Mouse (Mus musculus): ENCODE measurements around the gene D430041D05Rik. TPM values are rescaled to one million over a fixed set of nuclear protein-coding genes. Genes with fewer than 3 reads are reported as not detected.

Gene D430041D05Rik
- polyA plus RNA-seq, 1 experiment from 2014 or later, result 0.05 TPM

DNA sequence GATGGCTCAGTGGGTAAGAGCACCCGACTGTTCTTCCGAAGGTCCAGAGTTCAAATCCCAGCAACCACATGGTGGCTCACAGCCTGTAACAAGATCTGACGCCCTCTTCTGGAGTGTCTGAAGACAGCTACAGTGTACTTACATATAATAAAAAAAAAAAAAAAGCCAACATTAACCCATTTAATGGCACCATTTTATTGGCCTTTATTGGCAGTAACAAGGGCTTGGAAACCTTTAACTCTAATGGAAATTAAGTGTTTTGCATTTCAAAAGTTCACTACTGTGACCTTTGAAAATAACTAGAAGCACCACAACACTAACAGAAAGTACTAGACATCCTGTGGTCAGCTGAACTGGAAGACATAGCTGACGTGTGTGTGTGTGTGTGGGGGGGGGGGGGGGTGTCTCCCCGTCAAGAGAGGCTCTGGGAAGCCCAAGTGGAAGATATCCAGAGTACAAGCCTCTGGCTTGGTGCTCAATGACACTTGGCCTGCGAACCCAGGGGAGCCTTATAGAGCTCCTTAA lies 39.1 kb downstream of the D430041D05Rik start:
- H3K9me3 ChIP-seq (ENCODE audit: control insufficient read depth, low read length), result no peaks in the 10 kb centered on the region
- no peak overlapping the region for H3K27ac ChIP-seq (replicated peaks in 1 of 2; ENCODE audit: control insufficient read depth in 1 of 2, insufficient read depth in 1 of 2, low read depth in 2 of 2, low read length in 2 of 2)
- ATAC-seq (ENCODE audit: insufficient number of reproducible peaks, insufficient read depth, low FRiP score, low read depth), result no peak

DNA sequence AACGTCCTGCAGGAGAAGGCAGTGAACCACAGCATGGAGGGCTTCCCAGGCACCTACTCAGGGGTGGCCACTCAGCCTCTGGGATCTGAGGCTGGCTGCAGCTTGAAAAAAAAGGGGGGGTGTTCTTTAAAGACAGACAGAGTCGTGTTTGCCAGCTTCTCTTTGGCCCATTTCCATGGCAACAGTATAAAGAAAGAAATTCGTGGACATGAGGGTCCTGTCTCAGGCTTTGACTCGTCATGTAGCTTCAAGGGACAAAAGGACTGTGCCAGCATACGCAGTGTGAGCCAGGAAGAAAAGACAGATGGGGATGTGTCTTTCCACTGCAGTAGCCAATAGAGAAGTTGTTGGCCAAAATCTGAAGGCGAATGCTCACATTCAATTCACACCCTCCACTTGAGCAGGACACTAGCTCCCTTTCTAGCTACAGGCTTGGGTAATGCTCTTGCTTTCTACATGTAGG lies 42.9 kb downstream of the D430041D05Rik start:
- no peak for ATAC-seq (ENCODE audit: insufficient number of reproducible peaks, insufficient read depth, low FRiP score, low read depth)
- Histone ChIP-seq H3K9me3 (ENCODE audit: control insufficient read depth, low read length) (no peaks in the 10 kb centered on the region), H3K27me3 (ENCODE audit: control insufficient read depth, insufficient read depth, low read length) (no peaks in the 10 kb centered on the region), H3K4me1 (ENCODE audit: control insufficient read depth in 2 of 2, insufficient read depth in 2 of 2, low read length in 2 of 2) (no peaks in the 10 kb centered on the region), H3K4me3 (ENCODE audit: control insufficient read depth in 1 of 2, insufficient read depth in 1 of 2, low read depth in 1 of 2, low read length in 2 of 2) (no peak overlapping the region), H3K4me2 (ENCODE audit: low read length) (no peak overlapping the region), H3K9ac (ENCODE audit: low read length) (no peak overlapping the region), H3K36me3 (ENCODE audit: control insufficient read depth, insufficient read depth, low read length) (no peaks in the 10 kb centered on the region), H3K27ac (replicated peaks in 1 of 2; ENCODE audit: control insufficient read depth in 1 of 2, insufficient read depth in 1 of 2, low read depth in 2 of 2, low read length in 2 of 2) (no peak overlapping the region)
- WGBS, result 44% methylated on average over 6 of the region's 6 CpGs

More for the DNA sequence above, 39.1 kb downstream of the D430041D05Rik start:
- no peaks in the 10 kb centered on the region for H3K36me3 ChIP-seq (ENCODE audit: control insufficient read depth, insufficient read depth, low read length)
- no peak overlapping the region for H3K4me3 ChIP-seq (ENCODE audit: control insufficient read depth in 1 of 2, insufficient read depth in 1 of 2, low read depth in 1 of 2, low read length in 2 of 2)
- 69% methylated on average over 6 of the region's 6 CpGs for WGBS
- H3K9ac ChIP-seq (ENCODE audit: low read length), result no peak overlapping the region
- H3K27me3 ChIP-seq (ENCODE audit: control insufficient read depth, insufficient read depth, low read length), result no peaks in the 10 kb centered on the region
- no peak overlapping the region for H3K4me2 ChIP-seq (ENCODE audit: low read length)
- H3K4me1 ChIP-seq (ENCODE audit: control insufficient read depth in 2 of 2, insufficient read depth in 2 of 2, low read length in 2 of 2), result no peaks in the 10 kb centered on the region

- Histone ChIP-seq H3K9ac (ENCODE audit: low read length) (no peak overlapping the region), H3K4me3 (ENCODE audit: control insufficient read depth in 1 of 2, insufficient read depth in 1 of 2, low read depth in 1 of 2, low read length in 2 of 2) (no peak overlapping the region), H3K27me3 (ENCODE audit: control insufficient read depth, insufficient read depth, low read length) (no peaks in the 10 kb centered on the region), H3K9me3 (ENCODE audit: control insufficient read depth, low read length) (no peaks in the 10 kb centered on the region), H3K36me3 (ENCODE audit: control insufficient read depth, insufficient read depth, low read length) (no peaks in the 10 kb centered on the region), H3K4me1 (ENCODE audit: control insufficient read depth in 2 of 2, insufficient read depth in 2 of 2, low read length in 2 of 2) (no peaks in the 10 kb centered on the region), H3K4me2 (ENCODE audit: low read length) (no peak overlapping the region), H3K27ac (replicated peaks in 1 of 2; ENCODE audit: control insufficient read depth in 1 of 2, insufficient read depth in 1 of 2, low read depth in 2 of 2, low read length in 2 of 2) (no peak overlapping the region)
- 80% methylated on average over 2 of the region's 2 CpGs for WGBS
- ATAC-seq (ENCODE audit: insufficient number of reproducible peaks, insufficient read depth, low FRiP score, low read depth), result no peak
These were observed 43.5 kb downstream of the D430041D05Rik start for GRCm38 (mm10) chr2:104367291-104367690.

- no peaks in the 10 kb centered on the region for H3K36me3 ChIP-seq (ENCODE audit: control insufficient read depth, insufficient read depth, low read length)
- no peaks in the 10 kb centered on the region for H3K4me1 ChIP-seq (ENCODE audit: control insufficient read depth in 2 of 2, insufficient read depth in 2 of 2, low read length in 2 of 2)
- ATAC-seq (ENCODE audit: insufficient number of reproducible peaks, insufficient read depth, low FRiP score, low read depth), result no peak
- no peaks in the 10 kb centered on the region for H3K27me3 ChIP-seq (ENCODE audit: control insufficient read depth, insufficient read depth, low read length)
- no peak overlapping the region for H3K4me2 ChIP-seq (ENCODE audit: low read length)
- 71% methylated on average over 3 of the region's 3 CpGs for WGBS
- no peaks in the 10 kb centered on the region for H3K9me3 ChIP-seq (ENCODE audit: control insufficient read depth, low read length)
- H3K9ac ChIP-seq (ENCODE audit: low read length), result no peak overlapping the region
- H3K4me3 ChIP-seq (ENCODE audit: control insufficient read depth in 1 of 2, insufficient read depth in 1 of 2, low read depth in 1 of 2, low read length in 2 of 2), result no peak overlapping the region
- H3K27ac ChIP-seq (replicated peaks in 1 of 2; ENCODE audit: control insufficient read depth in 1 of 2, insufficient read depth in 1 of 2, low read depth in 2 of 2, low read length in 2 of 2), result no peak overlapping the region
These were observed 51.5 kb downstream of the D430041D05Rik start for GRCm38 (mm10) chr2:104359305-104359704.

DNA sequence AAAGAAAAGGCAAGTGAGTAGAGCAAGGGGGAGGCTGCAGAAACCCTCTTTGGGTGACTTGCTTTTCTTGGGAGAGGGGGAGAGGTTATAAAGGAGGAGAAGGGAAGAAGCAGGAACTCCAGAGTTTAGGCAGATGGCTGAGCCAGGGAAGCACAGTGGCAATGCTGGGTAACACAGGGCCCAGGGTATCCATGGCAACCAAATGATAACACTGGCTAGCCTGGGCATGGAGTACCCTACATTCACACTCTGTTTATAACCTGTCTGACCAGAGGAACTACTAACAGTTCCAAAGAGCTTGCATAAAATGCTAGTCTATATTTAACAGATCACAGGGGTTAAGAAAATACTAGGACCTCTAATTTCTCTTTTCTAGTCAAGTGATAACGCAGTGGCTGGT lies 51.9 kb downstream of the D430041D05Rik start:
- WGBS, result 68% methylated on average over 1 of the region's 1 CpGs
- Histone ChIP-seq H3K4me1 (ENCODE audit: control insufficient read depth in 2 of 2, insufficient read depth in 2 of 2, low read length in 2 of 2) (no peaks in the 10 kb centered on the region), H3K9ac (ENCODE audit: low read length) (no peak overlapping the region), H3K27ac (replicated peaks in 1 of 2; ENCODE audit: control insufficient read depth in 1 of 2, insufficient read depth in 1 of 2, low read depth in 2 of 2, low read length in 2 of 2) (no peak overlapping the region), H3K4me2 (ENCODE audit: low read length) (no peak overlapping the region), H3K9me3 (ENCODE audit: control insufficient read depth, low read length) (no peaks in the 10 kb centered on the region), H3K27me3 (ENCODE audit: control insufficient read depth, insufficient read depth, low read length) (no peaks in the 10 kb centered on the region), H3K4me3 (ENCODE audit: control insufficient read depth in 1 of 2, insufficient read depth in 1 of 2, low read depth in 1 of 2, low read length in 2 of 2) (no peak overlapping the region), H3K36me3 (ENCODE audit: control insufficient read depth, insufficient read depth, low read length) (no peaks in the 10 kb centered on the region)
- ATAC-seq (ENCODE audit: insufficient number of reproducible peaks, insufficient read depth, low FRiP score, low read depth), result no peak

DNA sequence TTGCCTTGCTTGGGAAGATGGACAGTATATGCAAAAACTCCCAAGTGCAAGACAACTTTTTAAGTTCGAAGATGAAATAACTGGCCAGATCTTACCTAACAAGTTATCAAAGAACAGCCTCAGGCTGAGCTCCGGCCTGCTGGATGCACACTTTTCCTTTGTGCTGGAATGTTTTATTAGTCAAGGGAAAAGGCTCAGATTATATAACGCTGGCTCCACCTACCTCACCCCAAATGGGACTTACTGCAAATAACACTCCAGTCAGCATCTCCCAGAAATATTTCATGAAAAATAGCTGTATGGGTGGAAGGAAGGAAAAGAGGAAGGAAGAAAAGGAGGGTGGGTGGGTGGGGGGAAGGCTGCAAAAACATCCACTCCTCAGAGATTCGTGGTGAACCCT lies 54.3 kb downstream of the D430041D05Rik start:
- H3K4me3 ChIP-seq (ENCODE audit: control insufficient read depth in 1 of 2, insufficient read depth in 1 of 2, low read depth in 1 of 2, low read length in 2 of 2), result no peak overlapping the region
- 81% methylated on average over 4 of the region's 4 CpGs for WGBS
- H3K9ac ChIP-seq (ENCODE audit: low read length), result no peak overlapping the region
- H3K4me1 ChIP-seq (ENCODE audit: control insufficient read depth in 2 of 2, insufficient read depth in 2 of 2, low read length in 2 of 2), result no peaks in the 10 kb centered on the region
- H3K36me3 ChIP-seq (ENCODE audit: control insufficient read depth, insufficient read depth, low read length), result no peaks in the 10 kb centered on the region
- no peak overlapping the region for H3K27ac ChIP-seq (replicated peaks in 1 of 2; ENCODE audit: control insufficient read depth in 1 of 2, insufficient read depth in 1 of 2, low read depth in 2 of 2, low read length in 2 of 2)
- no peaks in the 10 kb centered on the region for H3K9me3 ChIP-seq (ENCODE audit: control insufficient read depth, low read length)
- ATAC-seq (ENCODE audit: insufficient number of reproducible peaks, insufficient read depth, low FRiP score, low read depth), result no peak
- H3K27me3 ChIP-seq (ENCODE audit: control insufficient read depth, insufficient read depth, low read length), result no peaks in the 10 kb centered on the region
- no peak overlapping the region for H3K4me2 ChIP-seq (ENCODE audit: low read length)

DNA sequence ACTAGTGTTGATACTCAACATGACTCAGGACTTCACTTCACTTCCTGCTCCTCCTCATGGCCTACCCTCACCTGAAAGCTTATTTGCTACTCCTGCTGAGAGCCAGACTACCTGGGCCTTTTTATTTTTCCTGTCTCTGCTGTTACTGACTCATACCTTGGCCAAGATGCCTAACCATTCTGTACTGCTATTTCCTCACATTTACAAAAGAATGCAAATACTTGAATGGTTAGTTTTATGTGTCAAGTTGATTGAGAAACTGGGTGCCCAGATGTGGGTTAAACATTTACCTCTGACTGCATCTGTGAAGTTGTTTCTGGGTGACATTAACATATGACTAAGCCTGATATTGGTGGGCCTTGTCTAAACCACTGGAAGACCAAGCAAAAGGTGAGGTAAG lies 56.7 kb downstream of the D430041D05Rik start:
- Histone ChIP-seq H3K4me1 (ENCODE audit: control insufficient read depth in 2 of 2, insufficient read depth in 2 of 2, low read length in 2 of 2) (no peaks in the 10 kb centered on the region), H3K9me3 (ENCODE audit: control insufficient read depth, low read length) (no peaks in the 10 kb centered on the region), H3K9ac (ENCODE audit: low read length) (no peak overlapping the region), H3K4me3 (ENCODE audit: control insufficient read depth in 1 of 2, insufficient read depth in 1 of 2, low read depth in 1 of 2, low read length in 2 of 2) (no peak overlapping the region), H3K4me2 (ENCODE audit: low read length) (no peak overlapping the region), H3K27me3 (ENCODE audit: control insufficient read depth, insufficient read depth, low read length) (no peaks in the 10 kb centered on the region), H3K27ac (replicated peaks in 1 of 2; ENCODE audit: control insufficient read depth in 1 of 2, insufficient read depth in 1 of 2, low read depth in 2 of 2, low read length in 2 of 2) (no peak overlapping the region), H3K36me3 (ENCODE audit: control insufficient read depth, insufficient read depth, low read length) (no peaks in the 10 kb centered on the region)
- ATAC-seq (ENCODE audit: insufficient number of reproducible peaks, insufficient read depth, low FRiP score, low read depth), result no peak

- 86% methylated on average over 1 of the region's 1 CpGs for WGBS
- H3K27ac ChIP-seq (replicated peaks in 1 of 2; ENCODE audit: control insufficient read depth in 1 of 2, insufficient read depth in 1 of 2, low read depth in 2 of 2, low read length in 2 of 2), result no peak overlapping the region
- no peak overlapping the region for H3K4me3 ChIP-seq (ENCODE audit: control insufficient read depth in 1 of 2, insufficient read depth in 1 of 2, low read depth in 1 of 2, low read length in 2 of 2)
- no peaks in the 10 kb centered on the region for H3K36me3 ChIP-seq (ENCODE audit: control insufficient read depth, insufficient read depth, low read length)
- H3K9ac ChIP-seq (ENCODE audit: low read length), result no peak overlapping the region
- no peaks in the 10 kb centered on the region for H3K9me3 ChIP-seq (ENCODE audit: control insufficient read depth, low read length)
- no peak overlapping the region for H3K4me2 ChIP-seq (ENCODE audit: low read length)
- ATAC-seq (ENCODE audit: insufficient number of reproducible peaks, insufficient read depth, low FRiP score, low read depth), result no peak
- H3K4me1 ChIP-seq (ENCODE audit: control insufficient read depth in 2 of 2, insufficient read depth in 2 of 2, low read length in 2 of 2), result no peaks in the 10 kb centered on the region
- no peaks in the 10 kb centered on the region for H3K27me3 ChIP-seq (ENCODE audit: control insufficient read depth, insufficient read depth, low read length)
These were observed 58.7 kb downstream of the D430041D05Rik start for GRCm38 (mm10) chr2:104352204-104352493.

Measured in heart, embryonic 14.5 days (tissue).